Mouse (Mus musculus) lung, postnatal 0 days (tissue): Measurements from ENCODE around the gene Cd37. TPM values are rescaled to one million over a fixed set of nuclear protein-coding genes. Genes with fewer than 3 reads are reported as not detected.

Experiments
- ATAC-seq: fragments of 200-750 bp; cut with Nextera tagmentation; 2 replicates; pipeline ENCODE4 v1.8.0; 2017; ENCODE audit warnings: moderate library complexity
- DNase-seq: peaks from one replicate; pipeline ENCODE4 v3.0.0-alpha.2; 2016; ENCODE audit warnings: low spot score
- H3K27ac ChIP-seq: fragments of 300-500 bp; sonication (generic); 2 replicates; pipeline ENCODE4 v1.5.1; 2014; ENCODE audit warnings: antibody characterized with exemption, mild to moderate bottlenecking, low read length, mixed read lengths
- H3K27me3 ChIP-seq: fragments of 300-500 bp; sonication (generic); replicated peaks from 2 replicates; pipeline ENCODE4 v1.6.1; 2014; ENCODE audit warnings: low read length, mixed read lengths; ENCODE audit not compliant: insufficient read depth
- H3K36me3 ChIP-seq: fragments of 300-500 bp; sonication (generic); 2 replicates; pipeline ENCODE4 v1.6.1; 2014; ENCODE audit warnings: low read length, mixed read lengths; ENCODE audit not compliant: insufficient read depth
- H3K4me1 ChIP-seq: fragments of 300-500 bp; sonication (generic); 2 replicates; pipeline ENCODE4 v1.6.1; 2014; ENCODE audit warnings: antibody characterized with exemption, low read depth, low read length, mixed read lengths; ENCODE audit not compliant: insufficient read depth
- H3K4me2 ChIP-seq: fragments of 300-500 bp; sonication (generic); replicated peaks from 2 replicates; pipeline ENCODE4 v1.6.1; 2014; ENCODE audit warnings: low read depth, mild to moderate bottlenecking, low read length, moderate library complexity, mixed read lengths
- H3K4me3 ChIP-seq: fragments of 300-500 bp; sonication (generic); 2 replicates; pipeline ENCODE4 v1.5.1; 2014; ENCODE audit warnings: low read depth, low read length
- H3K9ac ChIP-seq: fragments of 300-500 bp; sonication (generic); replicated peaks from 2 replicates; pipeline ENCODE4 v1.6.1; 2014; ENCODE audit warnings: low read depth, mild to moderate bottlenecking
- H3K9me3 ChIP-seq: fragments of 300-500 bp; sonication (generic); 2 replicates; pipeline ENCODE4 v1.6.1; 2016; ENCODE audit warnings: low read length, mixed read lengths
- CTCF ChIP-seq: IDR thresholded peaks from 2 replicates; pipeline ENCODE4 v1.5.1; 2016; ENCODE audit warnings: antibody characterized with exemption, mild to moderate bottlenecking
- EP300 ChIP-seq: IDR thresholded peaks from 2 replicates; pipeline ENCODE4 v1.6.1; 2016; ENCODE audit warnings: antibody characterized with exemption, mild to moderate bottlenecking, control low read depth
- WGBS: fragments of 180-500 bp; shearing (Covaris S2); extraction: QIAGEN DNeasy Blood & Tissue Kit; methylation state at CpG from one replicate; pipeline ENCODE4 v1.1.7; 2014; 5-methylcytosine and 5-hydroxymethylcytosine counted together
- polyA plus RNA-seq: library from polyadenylated mRNA; unstranded; fragments of >200 nt; fragmentation: Nextera tagmentation; extraction: Ambion mirVana; gene quantifications from 2 replicates; pipeline ENCODE4 v1.2.1, GENCODE M21; 2015

Gene Cd37
- polyA plus RNA-seq, 1 experiment from 2014 or later = 9.1 TPM

DNA sequence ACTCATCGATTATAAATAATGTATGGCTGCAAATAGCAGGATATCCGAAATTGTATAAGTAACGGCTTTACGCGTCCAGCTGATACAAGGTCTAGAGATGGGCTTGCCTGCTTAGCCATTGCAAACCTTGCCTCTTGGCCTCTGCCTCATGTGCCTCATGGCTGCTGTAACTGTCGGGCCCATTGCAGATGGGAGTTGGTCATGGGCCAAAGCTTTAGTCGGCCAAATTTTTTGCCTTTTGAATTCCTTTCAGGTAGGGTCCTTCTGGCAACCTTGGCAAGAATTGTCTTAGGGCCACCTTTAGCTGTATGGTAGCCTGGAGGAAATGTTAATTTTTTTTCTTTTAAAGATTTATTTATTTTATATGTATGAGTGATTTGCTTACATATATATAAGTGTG lies 14.1 kb downstream of the Cd37 start:
- WGBS = 88% methylated on average over 7 of the region's 7 CpGs
- Histone ChIP-seq H3K27me3 (no peaks in the 10 kb centered on the region), H3K4me1 (no peaks in the 10 kb centered on the region), H3K4me2 (no peak overlapping the region), H3K9ac (no peak overlapping the region), H3K27ac (no peak overlapping the region), H3K9me3 (no peaks in the 10 kb centered on the region), H3K4me3 (no peak overlapping the region), H3K36me3 (peaks cover 12% of the 10 kb centered on the region; the same call in 1 of the 2 replicates)
- ATAC-seq (no peak), DNase-seq (no peak)
- TF ChIP-seq EP300 = no peak
- no peak for TF ChIP-seq CTCF

DNA sequence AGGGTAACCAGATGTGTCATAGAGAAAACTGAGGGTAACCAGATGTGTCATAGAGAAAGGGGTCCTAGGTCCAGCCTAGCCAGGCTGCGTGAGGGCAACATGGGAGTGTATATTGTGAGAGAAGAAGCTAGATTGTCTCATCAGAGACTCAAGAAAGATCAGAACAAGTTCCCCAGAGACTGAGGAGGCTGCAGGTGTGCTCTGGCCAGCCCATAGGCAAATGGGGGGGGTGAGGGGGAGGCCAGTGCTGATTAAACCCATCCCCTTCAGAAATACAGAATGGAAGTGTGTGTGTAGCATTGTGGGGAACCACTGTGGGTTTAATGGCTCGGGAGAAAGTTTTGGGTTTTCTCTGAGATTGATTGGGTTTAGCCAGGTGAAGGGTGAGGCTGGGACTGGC lies 17.2 kb downstream of the Cd37 start:
- DNase-seq = no peak
- TF ChIP-seq EP300 = no peak
- TF ChIP-seq CTCF = no peak
- H3K9me3 ChIP-seq = no peaks in the 10 kb centered on the region
- peaks cover 4% of the 10 kb centered on the region; the same call in 1 of the 2 replicates for H3K4me1 ChIP-seq
- no peaks in the 10 kb centered on the region for H3K27me3 ChIP-seq
- peaks cover 5% of the 10 kb centered on the region; the same call in 1 of the 2 replicates for H3K36me3 ChIP-seq
- H3K27ac ChIP-seq = no peak overlapping the region
- H3K9ac ChIP-seq = no peak overlapping the region
- ATAC-seq = no peak
- H3K4me2 ChIP-seq = no peak overlapping the region
- no peak overlapping the region for H3K4me3 ChIP-seq
- WGBS = 83% methylated on average over 2 of the region's 2 CpGs

DNA sequence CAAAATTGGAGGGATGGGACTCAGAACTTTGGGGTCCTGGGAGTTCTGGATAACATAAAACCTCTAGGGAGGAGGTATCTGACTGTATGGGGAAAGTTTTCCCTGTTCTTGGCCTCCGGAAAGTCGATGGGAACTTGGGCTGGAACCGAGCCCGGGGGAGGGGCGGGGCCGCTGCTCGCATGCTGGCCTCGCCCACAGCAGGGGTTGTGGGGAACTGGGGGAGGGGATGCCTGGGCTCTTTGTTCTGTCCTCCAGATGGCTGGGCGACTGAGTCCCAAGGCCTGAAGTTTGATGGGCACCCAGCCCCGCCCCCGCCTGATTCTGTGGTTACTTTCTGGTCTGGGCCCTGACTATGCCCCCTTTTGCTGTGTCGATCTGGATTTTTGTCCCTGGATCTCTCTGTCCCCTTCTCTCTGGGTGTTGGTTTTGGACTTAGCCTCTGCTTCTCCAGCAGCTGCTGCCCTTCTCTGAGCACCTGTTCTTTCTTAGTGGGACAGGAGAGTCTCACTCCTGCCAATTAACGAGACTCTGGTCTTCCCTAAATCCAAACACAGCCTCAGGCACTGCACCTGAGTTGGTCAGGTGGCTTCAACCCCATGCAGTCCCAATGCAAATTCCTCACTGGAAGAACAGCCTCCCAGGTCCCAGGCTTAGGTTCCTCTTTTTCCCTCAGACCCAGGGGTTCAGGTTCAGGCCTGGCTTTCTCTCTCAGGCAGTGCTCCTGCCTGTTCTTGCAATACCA lies 22.3 kb downstream of the Cd37 start:
- Histone ChIP-seq H3K4me3 (peak overlapping the region; percentile 77), H3K4me2 (peak overlapping the region; percentile 88), H3K9me3 (no peaks in the 10 kb centered on the region), H3K9ac (peak overlapping the region; percentile 50; the same call in 1 of the 2 replicates), H3K4me1 (peaks cover 4% of the 10 kb centered on the region), H3K36me3 (no peaks in the 10 kb centered on the region), H3K27ac (peak overlapping the region; percentile 54; the same call in 1 of the 2 replicates), H3K27me3 (no peaks in the 10 kb centered on the region)
- DNase-seq (peak; percentile 79), ATAC-seq (peak; percentile 66)
- TF ChIP-seq CTCF (no peak), EP300 (no peak)
- 4% methylated on average over 13 of the region's 13 CpGs for WGBS

DNA sequence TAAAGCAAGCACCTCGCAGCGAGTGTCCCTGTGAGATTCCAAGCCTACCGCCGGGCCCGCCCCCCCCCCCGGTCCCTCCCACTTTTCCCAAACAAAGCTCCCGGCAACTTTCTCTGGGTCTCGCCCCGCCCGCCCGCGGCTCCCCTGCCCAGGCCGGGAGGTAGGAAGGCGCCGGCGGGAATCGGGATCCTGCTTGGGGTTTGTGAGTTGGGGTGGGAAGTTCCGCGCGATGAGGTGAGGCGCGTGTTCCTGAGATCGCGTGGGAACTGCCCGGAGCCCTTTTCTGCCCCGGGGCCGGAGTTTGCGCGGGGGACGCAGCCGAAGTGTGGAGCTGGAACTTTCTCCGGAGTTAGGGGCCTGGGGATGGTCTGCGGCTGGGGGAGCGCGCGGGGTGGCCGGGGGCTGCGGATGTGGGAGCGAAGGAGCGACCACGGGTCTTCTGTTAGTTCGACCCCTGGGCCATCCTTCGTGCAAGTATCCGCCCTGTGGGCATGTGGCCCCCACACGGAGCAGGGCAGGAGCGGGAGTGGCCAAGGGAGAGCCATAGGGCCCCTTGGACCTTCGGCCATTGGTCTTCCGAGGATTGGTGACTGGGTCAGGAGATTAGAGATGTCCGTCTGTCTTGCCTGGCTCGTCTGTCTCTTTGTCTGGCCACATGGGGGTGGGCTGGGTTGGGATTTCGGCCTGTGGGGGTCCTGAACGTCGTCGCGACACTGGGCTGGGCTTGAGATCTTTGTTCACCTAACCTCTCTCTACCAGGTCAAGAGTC lies 23.1 kb downstream of the Cd37 start, which contains the start of gene Tead2:
TSS of gene Tead2 (plus strand) at position 81 of the 769 bp plus-strand sequence.
- Histone ChIP-seq H3K4me2 (peak within 1 kb of the TSS; percentile 88), H3K27me3 (peaks cover 4% of the 10 kb centered on the region; the same call in 1 of the 2 replicates), H3K4me3 (peak within 1 kb of the TSS; percentile 77), H3K9me3 (no peaks in the 10 kb centered on the region), H3K9ac (peak within 1 kb of the TSS; percentile 50), H3K4me1 (peaks cover 4% of the 10 kb centered on the region), H3K27ac (peak within 1 kb of the TSS; percentile 54; the same call in 1 of the 2 replicates), H3K36me3 (no peaks in the 10 kb centered on the region)
- TF ChIP-seq CTCF (no peak), EP300 (no peak)
- ATAC-seq (peak; percentile 70), DNase-seq (peak; percentile 65)
- WGBS = under 1% methylated on average over 52 of the region's 55 CpGs

DNA sequence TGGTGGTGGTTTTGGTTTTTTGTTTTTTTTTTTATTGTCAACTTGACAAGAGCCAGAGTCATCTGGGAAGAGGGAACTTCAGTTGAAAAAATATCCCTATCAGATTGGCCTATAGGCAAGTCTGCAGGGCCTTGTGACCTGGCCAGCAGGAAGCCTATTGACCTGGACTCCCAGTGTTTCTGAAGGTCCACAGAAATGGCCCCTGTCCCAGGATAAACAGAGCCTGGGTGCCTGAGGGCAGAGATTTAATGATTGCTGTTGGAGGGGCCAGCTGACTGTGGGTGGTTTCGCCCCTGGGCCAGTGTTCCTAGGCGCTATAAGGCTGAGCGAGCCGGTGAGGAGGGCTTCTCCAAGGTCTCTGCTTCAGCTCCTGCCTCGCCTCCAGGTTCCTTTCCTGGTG lies 25.2 kb downstream of the Cd37 start:
- Histone ChIP-seq H3K9ac (no peak overlapping the region), H3K4me2 (no peak overlapping the region), H3K27ac (no peak overlapping the region), H3K9me3 (no peaks in the 10 kb centered on the region), H3K4me1 (peaks cover 4% of the 10 kb centered on the region), H3K36me3 (no peaks in the 10 kb centered on the region), H3K27me3 (peaks cover 4% of the 10 kb centered on the region; the same call in 1 of the 2 replicates), H3K4me3 (no peak overlapping the region)
- no peak for TF ChIP-seq CTCF
- TF ChIP-seq EP300 = no peak
- no peak for DNase-seq
- 68% methylated on average over 5 of the region's 5 CpGs for WGBS
- no peak for ATAC-seq

DNA sequence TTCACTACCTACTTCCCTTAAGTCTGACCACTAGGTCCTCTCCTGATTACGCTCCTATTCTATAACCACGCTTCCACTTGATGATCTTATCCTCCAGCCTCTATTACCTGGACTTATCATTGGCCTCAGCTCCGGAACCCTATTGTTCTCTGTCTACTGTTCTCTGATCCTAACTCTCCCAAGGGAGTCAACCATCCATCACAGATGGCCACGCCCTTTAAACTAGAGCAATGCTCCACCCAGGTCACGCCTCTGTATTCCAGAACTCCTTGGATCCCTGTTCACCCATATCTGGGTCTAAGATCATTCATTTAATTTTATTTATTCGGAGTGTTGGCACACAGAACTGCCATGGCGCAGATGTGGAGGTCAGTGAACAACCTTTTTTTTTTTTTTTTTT lies 26.6 kb downstream of the Cd37 start:
- ATAC-seq = no peak

More for the DNA sequence above, 26.6 kb downstream of the Cd37 start:
- Histone ChIP-seq H3K9ac (no peak overlapping the region), H3K4me2 (no peak overlapping the region), H3K9me3 (no peaks in the 10 kb centered on the region), H3K4me3 (no peak overlapping the region), H3K36me3 (no peaks in the 10 kb centered on the region), H3K27ac (no peak overlapping the region), H3K4me1 (peaks cover 4% of the 10 kb centered on the region), H3K27me3 (peaks cover 4% of the 10 kb centered on the region; the same call in 1 of the 2 replicates)
- WGBS = 72% methylated on average over 7 of the region's 7 CpGs
- no peak for TF ChIP-seq CTCF
- no peak for TF ChIP-seq EP300
- no peak for DNase-seq
